Mouse (Mus musculus) hindbrain, embryonic 16.5 days (tissue): ENCODE results near the gene Gm9958. TPM values are rescaled to one million over a fixed set of nuclear protein-coding genes. Genes with fewer than 3 reads are reported as not detected.

ENCODE experiments used
- ATAC-seq: fragments of 200-750 bp; cut with Nextera tagmentation; 2 replicates; pipeline ENCODE4 v1.8.0; 2017; ENCODE audit warnings: moderate TSS enrichment, moderate library complexity
- H3K27ac ChIP-seq: fragments of 300-500 bp; sonication (generic); 2 replicates; pipeline ENCODE4 v1.5.1; 2014; ENCODE audit warnings: low read depth, mild to moderate bottlenecking, control low read depth, low read length, moderate library complexity
- H3K27me3 ChIP-seq: fragments of 300-500 bp; sonication (generic); replicated peaks from 2 replicates; pipeline ENCODE4 v1.6.1; 2014; ENCODE audit warnings: low read length; ENCODE audit not compliant: control insufficient read depth, insufficient read depth
- H3K36me3 ChIP-seq: fragments of 300-500 bp; sonication (generic); 2 replicates; pipeline ENCODE4 v1.6.1; 2014; ENCODE audit warnings: mild to moderate bottlenecking, low read length, moderate library complexity, mixed read lengths; ENCODE audit not compliant: control insufficient read depth, insufficient read depth
- H3K4me1 ChIP-seq: fragments of 300-500 bp; sonication (generic); 2 replicates; pipeline ENCODE4 v1.6.1; 2014; ENCODE audit warnings: low read depth, low read length; ENCODE audit not compliant: control insufficient read depth, insufficient read depth
- H3K4me2 ChIP-seq: fragments of 300-500 bp; sonication (generic); 2 replicates; pipeline ENCODE4 v1.6.1; 2014; ENCODE audit warnings: mild to moderate bottlenecking, low read length, control low read depth, moderate library complexity
- H3K4me3 ChIP-seq: fragments of 300-500 bp; sonication (generic); 2 replicates; pipeline ENCODE4 v1.5.1; 2014; ENCODE audit warnings: mild to moderate bottlenecking, low read length, control low read depth, moderate library complexity
- H3K9ac ChIP-seq: fragments of 300-500 bp; sonication (generic); 2 replicates; pipeline ENCODE4 v1.6.1; 2014; ENCODE audit warnings: low read depth, mild to moderate bottlenecking, control low read depth, low read length, moderate library complexity
- H3K9me3 ChIP-seq: fragments of 300-500 bp; sonication (generic); 2 replicates; pipeline ENCODE4 v1.6.1; 2014; ENCODE audit warnings: mild to moderate bottlenecking, low read length, moderate library complexity; ENCODE audit not compliant: control insufficient read depth
- WGBS: fragments of 180-500 bp; shearing (Covaris S2); extraction: QIAGEN DNeasy Blood & Tissue Kit; methylation state at CpG from one replicate; pipeline ENCODE4 v1.1.7; 2014; 5-methylcytosine and 5-hydroxymethylcytosine counted together
- polyA plus RNA-seq: library from polyadenylated mRNA; unstranded; fragments of >200 nt; fragmentation: Nextera tagmentation; extraction: Ambion mirVana; gene quantifications from 2 replicates; pipeline ENCODE4 v1.2.1, GENCODE M21; 2015

Gene Gm9958
- polyA plus RNA-seq, 1 experiment from 2014 or later: 3.3 TPM

GRCm38 (mm10) chr5:90353552-90354317 is 13.3 kb upstream of the Gm9958 start:
- Histone ChIP-seq H3K9me3 (no peaks in the 10 kb centered on the region), H3K27me3 (no peaks in the 10 kb centered on the region), H3K9ac (no peak overlapping the region), H3K4me1 (no peaks in the 10 kb centered on the region), H3K4me2 (no peak overlapping the region), H3K4me3 (no peak overlapping the region), H3K36me3 (no peaks in the 10 kb centered on the region), H3K27ac (no peak overlapping the region)
- ATAC-seq: no peak
- WGBS: 95% methylated on average over 4 of the region's 4 CpGs

- H3K27me3 ChIP-seq: no peaks in the 10 kb centered on the region
- H3K4me2 ChIP-seq: no peak overlapping the region
- H3K9me3 ChIP-seq: no peaks in the 10 kb centered on the region
- ATAC-seq: no peak
- H3K27ac ChIP-seq: no peak overlapping the region
- no peaks in the 10 kb centered on the region for H3K4me1 ChIP-seq
- 92% methylated on average over 3 of the region's 3 CpGs for WGBS
- no peak overlapping the region for H3K4me3 ChIP-seq
- H3K9ac ChIP-seq: no peak overlapping the region
- H3K36me3 ChIP-seq: no peaks in the 10 kb centered on the region
These were observed 11.2 kb upstream of the Gm9958 start for GRCm38 (mm10) chr5:90355824-90356223.

GRCm38 (mm10) chr5:90364526-90364925 is 2.5 kb upstream of the Gm9958 start:
- WGBS: 3% methylated on average over 6 of the region's 6 CpGs
- Histone ChIP-seq H3K4me3 (peak overlapping the region; percentile 96), H3K36me3 (no peaks in the 10 kb centered on the region), H3K4me2 (peak overlapping the region; percentile 73), H3K4me1 (peaks cover 16% of the 10 kb centered on the region), H3K9ac (peak overlapping the region; percentile 98; the same call in 1 of the 2 replicates), H3K27me3 (no peaks in the 10 kb centered on the region), H3K9me3 (no peaks in the 10 kb centered on the region), H3K27ac (no peak overlapping the region; the same call in 1 of the 2 replicates)
- no peak for ATAC-seq

GRCm38 (mm10) chr5:90365141-90365951 is 1.7 kb upstream of the Gm9958 start:
- Histone ChIP-seq H3K27ac (peak overlapping the region; percentile 99), H3K36me3 (no peaks in the 10 kb centered on the region), H3K4me1 (peaks cover 16% of the 10 kb centered on the region), H3K9ac (peak overlapping the region; percentile 98), H3K9me3 (no peaks in the 10 kb centered on the region), H3K27me3 (no peaks in the 10 kb centered on the region), H3K4me3 (peak overlapping the region; percentile 96), H3K4me2 (peak overlapping the region; percentile 73)
- ATAC-seq: peak; percentile 21
- under 1% methylated on average over 54 of the region's 61 CpGs for WGBS

GRCm38 (mm10) chr5:90366121-90367066 is 610 bp upstream of the Gm9958 start, which contains the start of gene Ankrd17:
TSS of gene Ankrd17 (minus strand) at chr5:90366577.
- Histone ChIP-seq H3K9me3 (no peaks in the 10 kb centered on the region), H3K27me3 (no peaks in the 10 kb centered on the region), H3K4me2 (peak within 1 kb of the TSS; percentile 83), H3K4me3 (peak within 1 kb of the TSS; percentile 96), H3K4me1 (peaks cover 16% of the 10 kb centered on the region), H3K36me3 (no peaks in the 10 kb centered on the region), H3K9ac (peak within 1 kb of the TSS; percentile 98), H3K27ac (peak within 1 kb of the TSS; percentile 99)
- under 1% methylated on average over 59 of the region's 104 CpGs for WGBS
- peak; percentile 97 for ATAC-seq

- Histone ChIP-seq H3K4me3 (no peak overlapping the region), H3K9me3 (no peaks in the 10 kb centered on the region), H3K36me3 (no peaks in the 10 kb centered on the region), H3K9ac (no peak overlapping the region), H3K4me1 (peaks cover 3% of the 10 kb centered on the region; the same call in 1 of the 2 replicates), H3K27ac (no peak overlapping the region), H3K27me3 (no peaks in the 10 kb centered on the region), H3K4me2 (no peak overlapping the region)
- no peak for ATAC-seq
- 85% methylated on average over 5 of the region's 5 CpGs for WGBS
These were observed 3.4 kb downstream of the Gm9958 start for GRCm38 (mm10) chr5:90370401-90370800.

- no peak overlapping the region for H3K27ac ChIP-seq
- H3K9ac ChIP-seq: no peak overlapping the region
- H3K4me3 ChIP-seq: no peak overlapping the region
- H3K27me3 ChIP-seq: no peaks in the 10 kb centered on the region
- H3K36me3 ChIP-seq: no peaks in the 10 kb centered on the region
- WGBS: 87% methylated on average over 4 of the region's 4 CpGs
- ATAC-seq: no peak
- no peaks in the 10 kb centered on the region for H3K4me1 ChIP-seq
- H3K9me3 ChIP-seq: no peaks in the 10 kb centered on the region
- no peak overlapping the region for H3K4me2 ChIP-seq
These were observed 6.7 kb downstream of the Gm9958 start for GRCm38 (mm10) chr5:90373708-90374107.

GRCm38 (mm10) chr5:90381458-90381857 is 14.5 kb downstream of the Gm9958 start:
- no peak overlapping the region for H3K4me2 ChIP-seq
- H3K4me3 ChIP-seq: no peak overlapping the region
- no peak overlapping the region for H3K27ac ChIP-seq
- no peak overlapping the region for H3K9ac ChIP-seq
- WGBS: 63% methylated on average over 4 of the region's 4 CpGs
- no peaks in the 10 kb centered on the region for H3K36me3 ChIP-seq
- H3K9me3 ChIP-seq: no peaks in the 10 kb centered on the region
- H3K27me3 ChIP-seq: no peaks in the 10 kb centered on the region
- ATAC-seq: no peak
- H3K4me1 ChIP-seq: no peaks in the 10 kb centered on the region
